Mouse (Mus musculus): ENCODE measurements around the gene Faap100. TPM values are rescaled to one million over a fixed set of nuclear protein-coding genes. Genes with fewer than 3 reads are reported as not detected.
"Not testable (repeated sequence)": the region's sequence is repeated elsewhere in the genome, so short reads cannot be mapped to it uniquely, and the experiment has no call there.

Gene Faap100
- total and polyA plus RNA-seq, 3 experiments, result 6.2 to 30.6 (median 13.6) TPM

DNA sequence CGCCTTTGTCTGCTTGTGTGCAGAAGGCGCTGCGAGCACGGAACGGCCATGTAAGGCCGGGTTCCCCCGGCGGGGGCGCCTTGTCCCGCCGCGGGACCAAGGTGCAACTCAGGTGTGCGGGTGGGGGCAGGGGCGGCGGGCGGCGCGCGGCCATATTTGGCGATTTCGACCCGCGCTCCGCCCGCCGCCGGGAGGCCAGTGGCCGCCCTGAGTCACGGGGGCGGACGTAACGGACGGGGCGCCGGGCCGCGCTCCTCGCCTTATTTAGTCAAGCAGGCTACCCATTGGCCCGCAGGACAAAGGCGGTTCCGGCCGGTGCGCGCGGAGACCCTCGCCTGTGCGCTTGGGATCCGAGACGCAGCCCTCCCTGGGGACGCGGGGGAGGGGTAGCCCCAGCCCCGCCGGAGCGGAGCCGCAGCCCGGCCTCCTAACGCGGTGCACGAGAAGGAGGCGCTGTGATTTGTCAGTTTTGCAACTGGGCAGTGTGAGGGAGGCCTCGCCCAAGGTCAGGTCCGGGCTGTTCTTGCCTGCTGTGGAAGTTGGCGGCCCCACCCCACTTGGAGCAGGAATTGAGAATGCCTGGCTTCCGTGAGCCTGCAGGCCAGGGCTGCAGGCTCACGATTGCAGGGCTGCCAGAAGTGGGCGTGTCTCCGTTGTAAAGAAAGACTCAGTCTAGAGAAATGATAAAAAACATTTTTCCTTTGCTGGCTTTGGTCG lies 28.4 kb downstream of the Faap100 start:
- peaks cover 14% of the 10 kb centered on the region for H3K36me3 ChIP-seq (replicated peaks)
- DNase-seq (ENCODE audit: low spot score) (peak; percentile 38), ATAC-seq (ENCODE audit: extremely low read depth, insufficient number of reproducible peaks, low FRiP score, poor library complexity, severe bottlenecking) (no peak)
- H3K9me3 ChIP-seq (replicated peaks), result no peaks in the 10 kb centered on the region
- peak overlapping the region; percentile 83 for H3K4me3 ChIP-seq (ENCODE audit: low read depth, low read length)
- peaks cover 73% of the 10 kb centered on the region for H3K4me1 ChIP-seq (ENCODE audit: insufficient read depth, low read depth, low read length)
- no peak for TF ChIP-seq TAL1 (conservative IDR thresholded peaks at IDR 0.05; ENCODE audit: low read depth, low read length)
- H3K27me3 ChIP-seq (ENCODE audit: insufficient read depth, low read length), result peaks cover 37% of the 10 kb centered on the region

DNA sequence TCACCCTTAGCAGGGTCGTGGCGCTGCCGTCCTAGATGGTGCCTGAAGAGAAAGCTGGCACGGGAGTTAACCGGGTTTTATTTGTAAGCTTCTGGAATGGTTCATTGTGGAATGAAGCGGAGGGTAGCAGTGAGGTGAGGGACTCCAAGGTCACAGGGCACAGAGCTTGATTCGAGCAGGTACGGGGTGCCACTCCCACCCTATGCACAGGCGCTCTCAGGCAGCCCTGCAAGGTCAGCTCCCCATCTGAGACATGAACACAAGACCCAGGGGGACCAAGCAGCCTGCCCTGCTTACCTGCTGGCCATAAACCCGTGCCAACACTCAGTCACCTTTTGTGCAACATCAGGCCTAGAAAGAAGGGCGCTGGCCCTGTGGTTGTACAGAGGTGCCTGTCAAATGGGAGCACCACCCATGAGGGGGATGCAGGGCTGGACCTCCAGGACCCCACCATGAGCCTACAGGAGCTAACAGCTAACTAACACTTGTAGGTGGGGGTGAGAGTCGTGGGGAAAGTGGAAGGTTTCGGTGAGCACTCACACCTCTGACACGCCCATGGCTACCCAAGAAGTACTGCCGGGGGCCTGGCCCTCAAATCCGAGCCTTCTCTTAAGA lies 29.1 kb downstream of the Faap100 start:
- H3K27me3 ChIP-seq (ENCODE audit: insufficient read depth, low read length), result peaks cover 37% of the 10 kb centered on the region
- H3K9me3 ChIP-seq (replicated peaks), result no peaks in the 10 kb centered on the region
- peaks cover 18% of the 10 kb centered on the region for H3K36me3 ChIP-seq (replicated peaks)
- H3K4me3 ChIP-seq (ENCODE audit: low read depth, low read length), result peak overlapping the region; percentile 83
- no peak for ATAC-seq (ENCODE audit: extremely low read depth, insufficient number of reproducible peaks, low FRiP score, poor library complexity, severe bottlenecking)
- TF ChIP-seq TAL1 (conservative IDR thresholded peaks at IDR 0.05; ENCODE audit: low read depth, low read length), result no peak
- no peak for DNase-seq (ENCODE audit: low spot score)
- peaks cover 67% of the 10 kb centered on the region for H3K4me1 ChIP-seq (ENCODE audit: insufficient read depth, low read depth, low read length)

DNA sequence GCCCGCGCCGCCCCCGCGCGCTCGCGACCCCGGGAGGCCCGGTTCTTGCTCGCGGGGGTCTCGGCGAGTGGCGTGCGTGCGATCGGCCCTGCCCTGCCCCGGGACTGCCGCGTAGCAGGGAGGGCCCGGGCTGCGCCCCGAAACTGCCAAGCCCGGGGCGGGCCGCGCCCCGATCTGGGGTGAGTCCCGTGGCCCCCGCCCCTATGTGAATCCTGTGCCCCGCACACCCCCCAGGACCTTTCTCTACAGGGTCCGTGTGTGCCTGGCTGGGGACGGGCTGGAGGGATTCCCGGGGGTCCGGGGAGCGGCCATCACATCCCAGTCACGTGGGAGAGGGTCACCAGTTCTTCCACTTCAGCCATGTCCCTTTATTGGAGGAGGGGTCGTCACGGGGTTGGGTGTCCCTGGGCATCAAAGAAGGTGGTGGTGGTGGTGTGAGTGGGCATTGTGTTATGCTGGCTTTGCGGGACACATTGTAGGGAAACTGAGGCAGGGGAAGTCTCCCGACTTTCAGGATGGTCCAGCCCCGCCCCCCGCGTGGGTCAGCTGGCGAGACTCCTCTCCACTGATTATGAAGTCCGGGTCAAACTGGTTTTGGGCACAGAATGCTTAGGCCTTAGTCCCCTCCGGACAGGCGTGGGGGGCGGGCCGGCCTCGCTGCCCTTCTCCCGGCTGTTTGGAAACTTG lies 29.7 kb downstream of the Faap100 start:
- Histone ChIP-seq H3K9me3 (replicated peaks) (no peaks in the 10 kb centered on the region), H3K27me3 (ENCODE audit: insufficient read depth, low read length) (peaks cover 37% of the 10 kb centered on the region), H3K4me1 (ENCODE audit: insufficient read depth, low read depth, low read length) (peaks cover 61% of the 10 kb centered on the region), H3K36me3 (replicated peaks) (peaks cover 18% of the 10 kb centered on the region), H3K4me3 (ENCODE audit: low read depth, low read length) (peak overlapping the region; percentile 83)
- ATAC-seq (ENCODE audit: extremely low read depth, insufficient number of reproducible peaks, low FRiP score, poor library complexity, severe bottlenecking) (no peak), DNase-seq (ENCODE audit: low spot score) (no peak)
- TF ChIP-seq CTCF (IDR thresholded peaks at IDR 0.05; ENCODE audit: low read depth, low read length) (no peak), TAL1 (conservative IDR thresholded peaks at IDR 0.05; ENCODE audit: low read depth, low read length) (no peak), GATA2 (IDR thresholded peaks at IDR 0.05; ENCODE audit: borderline replicate concordance, low read depth, low read length) (no peak), GATA1 (IDR thresholded peaks at IDR 0.05; ENCODE audit: borderline replicate concordance, low read length) (no peak), POLR2AphosphoS5 (IDR thresholded peaks at IDR 0.05; ENCODE audit: insufficient replicate concordance, low read depth, low read length) (no peak)

DNA sequence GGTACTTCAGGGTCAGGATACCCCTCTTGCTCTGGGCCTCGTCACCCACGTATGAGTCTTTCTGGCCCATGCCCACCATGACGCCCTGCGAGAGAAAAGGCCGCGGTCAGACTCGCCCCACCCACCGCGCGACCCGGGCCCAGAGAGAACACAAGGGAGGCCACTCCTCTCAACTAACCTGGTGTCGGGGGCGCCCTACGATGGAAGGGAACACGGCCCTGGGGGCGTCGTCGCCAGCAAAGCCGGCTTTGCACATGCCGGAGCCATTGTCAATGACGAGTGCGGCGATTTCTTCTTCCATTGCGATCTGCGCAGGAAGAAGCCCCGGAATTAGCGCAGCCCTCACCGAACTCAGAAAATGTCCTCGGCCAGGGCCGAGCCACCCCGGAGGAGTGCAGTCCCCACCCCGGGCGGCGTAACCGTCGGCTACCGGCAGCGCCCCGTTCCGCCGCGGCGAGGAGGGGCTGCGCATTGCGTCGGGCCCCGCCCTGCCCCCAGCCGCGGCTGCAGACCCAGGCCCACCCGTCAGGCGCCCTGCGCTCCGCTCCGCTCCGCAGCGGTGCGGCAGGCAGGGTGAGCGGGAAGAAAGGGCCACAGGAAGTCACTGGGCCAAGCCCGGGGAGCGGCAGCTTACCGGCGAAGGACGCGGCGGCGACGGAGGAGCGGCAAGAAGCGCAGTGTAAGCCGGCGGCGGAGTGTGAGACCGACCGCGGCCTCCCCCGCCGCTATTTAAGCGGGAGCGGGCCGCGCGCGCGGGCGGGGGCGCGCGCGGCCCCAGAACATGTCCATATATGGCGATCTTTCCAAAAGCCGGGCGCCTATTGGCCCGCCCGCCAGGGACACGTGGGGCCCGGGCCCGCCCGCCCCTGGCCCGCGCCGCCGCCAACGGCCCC lies 30.5 kb downstream of the Faap100 start, which contains the start of gene Actg1:
Gene Actg1, minus strand, starts transcription at position 752 of the 893 bp plus-strand sequence.
- no peak for TF ChIP-seq GATA1 (IDR thresholded peaks at IDR 0.05; ENCODE audit: borderline replicate concordance, low read length)
- no peak for TF ChIP-seq CTCF (IDR thresholded peaks at IDR 0.05; ENCODE audit: low read depth, low read length)
- no peak for TF ChIP-seq POLR2AphosphoS5 (IDR thresholded peaks at IDR 0.05; ENCODE audit: insufficient replicate concordance, low read depth, low read length)
- no peak for TF ChIP-seq GATA2 (IDR thresholded peaks at IDR 0.05; ENCODE audit: borderline replicate concordance, low read depth, low read length)
- TF ChIP-seq TAL1 (conservative IDR thresholded peaks at IDR 0.05; ENCODE audit: low read depth, low read length), result no peak
- ATAC-seq (ENCODE audit: extremely low read depth, insufficient number of reproducible peaks, low FRiP score, poor library complexity, severe bottlenecking) (peak; percentile 37; the same call in 1 of the 2 replicates), DNase-seq (ENCODE audit: low spot score) (peak; percentile 81)
- Histone ChIP-seq H3K27me3 (ENCODE audit: insufficient read depth, low read length) (peaks cover 37% of the 10 kb centered on the region), H3K9me3 (replicated peaks) (no peaks in the 10 kb centered on the region), H3K36me3 (replicated peaks) (peaks cover 18% of the 10 kb centered on the region), H3K4me1 (ENCODE audit: insufficient read depth, low read depth, low read length) (peaks cover 53% of the 10 kb centered on the region), H3K4me3 (ENCODE audit: low read depth, low read length) (peak within 1 kb of the TSS; percentile 83)

DNA sequence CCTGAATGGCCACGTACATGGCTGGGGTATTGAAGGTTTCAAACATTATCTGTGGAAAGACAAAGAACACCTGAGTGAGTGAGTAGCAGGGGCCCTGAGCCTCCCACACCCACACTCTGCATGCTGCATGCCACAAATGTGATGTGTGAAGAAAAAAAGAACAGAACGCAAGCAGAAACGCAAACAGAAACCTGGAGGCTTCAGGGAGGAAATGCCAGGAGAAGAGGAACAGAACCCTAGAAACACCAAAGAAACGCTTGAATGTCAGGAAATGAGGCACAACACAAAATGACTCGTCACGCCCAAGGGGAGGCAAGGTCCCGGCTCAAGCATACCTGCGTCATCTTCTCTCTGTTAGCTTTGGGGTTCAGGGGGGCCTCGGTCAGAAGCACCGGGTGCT lies 31.3 kb downstream of the Faap100 start:
- peaks cover 47% of the 10 kb centered on the region for H3K4me1 ChIP-seq (ENCODE audit: insufficient read depth, low read depth, low read length)
- ATAC-seq (ENCODE audit: extremely low read depth, insufficient number of reproducible peaks, low FRiP score, poor library complexity, severe bottlenecking) (no peak), DNase-seq (ENCODE audit: low spot score) (no peak)
- peak overlapping the region; percentile 83; the same call in 1 of the 2 replicates for H3K4me3 ChIP-seq (ENCODE audit: low read depth, low read length)
- peaks cover 32% of the 10 kb centered on the region for H3K27me3 ChIP-seq (ENCODE audit: insufficient read depth, low read length)
- TF ChIP-seq TAL1 (conservative IDR thresholded peaks at IDR 0.05; ENCODE audit: low read depth, low read length) (no peak), CTCF (IDR thresholded peaks at IDR 0.05; ENCODE audit: low read depth, low read length) (no peak), GATA2 (IDR thresholded peaks at IDR 0.05; ENCODE audit: borderline replicate concordance, low read depth, low read length) (no peak), GATA1 (IDR thresholded peaks at IDR 0.05; ENCODE audit: borderline replicate concordance, low read length) (no peak), POLR2AphosphoS5 (IDR thresholded peaks at IDR 0.05; ENCODE audit: insufficient replicate concordance, low read depth, low read length) (no peak)
- H3K36me3 ChIP-seq (replicated peaks), result peaks cover 18% of the 10 kb centered on the region
- H3K9me3 ChIP-seq (replicated peaks), result no peaks in the 10 kb centered on the region

DNA sequence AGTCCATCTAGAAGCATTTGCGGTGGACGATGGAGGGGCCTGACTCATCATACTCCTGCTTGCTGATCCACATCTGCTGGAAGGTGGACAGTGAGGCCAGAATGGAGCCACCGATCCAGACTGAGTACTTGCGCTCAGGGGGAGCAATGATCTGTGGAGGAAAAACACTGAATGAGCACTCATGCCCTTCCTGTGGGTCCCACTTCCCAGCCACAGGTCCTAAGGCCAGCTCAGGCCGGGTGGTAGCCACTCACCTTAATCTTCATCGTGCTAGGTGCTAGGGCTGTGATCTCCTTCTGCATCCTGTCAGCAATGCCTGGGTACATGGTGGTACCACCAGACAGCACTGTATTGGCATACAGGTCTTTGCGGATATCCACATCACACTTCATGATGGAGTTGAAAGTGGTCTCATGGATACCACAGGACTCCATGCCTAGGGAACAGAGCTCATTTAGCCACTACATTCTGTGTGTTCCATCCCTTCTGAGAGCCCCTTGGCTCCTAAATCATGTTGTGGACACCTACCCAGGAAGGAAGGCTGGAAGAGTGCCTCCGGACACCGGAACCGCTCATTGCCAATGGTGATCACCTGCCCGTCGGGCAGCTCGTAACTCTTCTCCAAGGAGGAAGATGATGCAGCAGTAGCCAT lies 32.1 kb downstream of the Faap100 start:
- not testable (repeated sequence) for H3K9me3 ChIP-seq (replicated peaks); ATAC-seq (ENCODE audit: extremely low read depth, insufficient number of reproducible peaks, low FRiP score, poor library complexity, severe bottlenecking); DNase-seq (ENCODE audit: low spot score); H3K4me3 ChIP-seq (ENCODE audit: low read depth, low read length)
- Histone ChIP-seq H3K27me3 (ENCODE audit: insufficient read depth, low read length) (peaks cover 26% of the 10 kb centered on the region), H3K36me3 (replicated peaks) (peaks cover 18% of the 10 kb centered on the region), H3K4me1 (ENCODE audit: insufficient read depth, low read depth, low read length) (peaks cover 42% of the 10 kb centered on the region)
